Comparison of ENCODE assay signal across 8 mouse cellular contexts in genomic region chr5:128952291-128953195, GRCm38 (mm10). TPM values are rescaled to one million over a fixed set of nuclear protein-coding genes. Genes with fewer than 3 reads are reported as not detected.
A peak's percentile ranks its signal among the peaks of the same experiment; 100 is the strongest.
DNase-seq lines count a peak whose midpoint lies in the region; ATAC-seq and TF ChIP-seq lines count a peak whose summit lies in the region.

No protein-coding gene starts in this region.

- no peak for TF ChIP-seq CTCF in lung, embryonic 14.5 days (IDR thresholded peaks at IDR 0.05; ENCODE audit: low read depth)

- H3K4me2 ChIP-seq in lung, embryonic 14.5 days = peak overlapping the region; percentile 58
- H3K4me2 ChIP-seq in forebrain, embryonic 14.5 days (ENCODE audit: low read length) = peak overlapping the region; percentile 67

- intact Hi-C loops in left cerebral cortex, postnatal 14 days (cut with DNase I) = loop anchor here (2.0 kb wide), 1 partner anchor 138 kb away; no protein-coding TSS in a partner anchor

- under 1% methylated on average over 33 of the region's 35 CpGs for WGBS in lung, embryonic 14.5 days
- WGBS in forebrain, embryonic 14.5 days = 1% methylated on average over 35 of the region's 35 CpGs

- H3K9me3 ChIP-seq in lung, embryonic 14.5 days (ENCODE audit: low read depth, low read length) = no peaks in the 10 kb centered on the region
- no peaks in the 10 kb centered on the region for H3K9me3 ChIP-seq in forebrain, embryonic 14.5 days (replicated peaks; ENCODE audit: control insufficient read depth, low read length)

- H3K27me3 ChIP-seq in lung, embryonic 14.5 days (ENCODE audit: insufficient read depth, low read length) = peaks cover 19% of the 10 kb centered on the region; the same call in 1 of the 2 replicates
- 0 out of 2 replicates have a peak, but pooled peaks cover 3% of the 10 kb centered on the region for H3K27me3 ChIP-seq in forebrain, embryonic 14.5 days (replicated peaks; ENCODE audit: control insufficient read depth, insufficient read depth, low read length)

- H3K27ac ChIP-seq in lung, embryonic 14.5 days (ENCODE audit: low read depth) = no peak overlapping the region
- peak overlapping the region; percentile 53; the same call in 1 of the 2 replicates for H3K27ac ChIP-seq in forebrain, embryonic 14.5 days (ENCODE audit: low read depth, low read length)

- H3K4me1 ChIP-seq in lung, embryonic 14.5 days (ENCODE audit: insufficient read depth) = no peaks in the 10 kb centered on the region
- no peaks in the 10 kb centered on the region for H3K4me1 ChIP-seq in forebrain, embryonic 14.5 days (ENCODE audit: control insufficient read depth, insufficient read depth, low read length)

- peak overlapping the region; percentile 20; the same call in 1 of the 2 replicates for H3K9ac ChIP-seq in lung, embryonic 14.5 days
- peak overlapping the region; percentile 67 for H3K9ac ChIP-seq in forebrain, embryonic 14.5 days (ENCODE audit: low read length)

- ATAC-seq in lung, embryonic 14.5 days (ENCODE audit: insufficient read depth) = 0 out of 2 replicates have a peak, but pooled peaks have one; percentile 31
- ATAC-seq in forebrain, embryonic 14.5 days = peak; percentile 63
- ATAC-seq in monocyte, adult 5-6 weeks (replicated peaks; ENCODE audit: insufficient number of reproducible peaks, low FRiP score, low TSS enrichment, poor library complexity, severe bottlenecking) = no peak

- peak overlapping the region; percentile 26 for H3K4me3 ChIP-seq in lung, embryonic 14.5 days (ENCODE audit: low read depth, low read length)
- H3K4me3 ChIP-seq in forebrain, embryonic 14.5 days (ENCODE audit: low read depth, low read length) = peak overlapping the region; percentile 45

- no peak for DNase-seq in lung, embryonic 14.5 days
- no peak for DNase-seq in lung, postnatal 4 days
- peak; percentile 52 for DNase-seq in forebrain, embryonic 14.5 days (ENCODE audit: low spot score)
- DNase-seq in left cerebral cortex, postnatal 14 days (ENCODE audit: low spot score in 2 of 2) = peak; percentile 66 to 86
- DNase-seq in retina, embryonic 14.5 days (ENCODE audit: low spot score) = peak; percentile 50
- DNase-seq in kidney, postnatal 10 days = no peak
- DNase-seq in adrenal gland, postnatal 25 days = no peak

- no peaks in the 10 kb centered on the region for H3K36me3 ChIP-seq in lung, embryonic 14.5 days (ENCODE audit: insufficient read depth)
- no peaks in the 10 kb centered on the region for H3K36me3 ChIP-seq in forebrain, embryonic 14.5 days (ENCODE audit: control insufficient read depth, insufficient read depth, low read length)

RNA-seq across cellular contexts. Expression of gene Rimbp2, which starts 0.7 kb away (rescaled TPM):
- 0.28 TPM in 1 of 2 replicates, not detected in the other for polyA plus RNA-seq in lung, embryonic 14.5 days (2014; fragmentation: Nextera tagmentation; extraction: Ambion mirVana)
- 2.2 and 3.4 TPM in 2 replicates for polyA plus RNA-seq in forebrain, embryonic 14.5 days (2014; fragmentation: Nextera tagmentation; extraction: Ambion mirVana)
- 100 to 1,000 TPM; 135 to 155 TPM for total RNA-seq in left cerebral cortex, postnatal 14 days (2021)
- total RNA-seq in monocyte, adult 5-6 weeks (2017) = not detected in 3 replicates
- total RNA-seq in adrenal gland, postnatal 25 days (2021) = 5.9 and 7.5 TPM in 2 replicates

RNA-seq across cellular contexts. Expression of gene Stx2, which starts 55.8 kb away (rescaled TPM):
- 27.1 and 28.5 TPM in 2 replicates for polyA plus RNA-seq in lung, embryonic 14.5 days (2014; fragmentation: Nextera tagmentation; extraction: Ambion mirVana)
- 13.9 and 16.9 TPM in 2 replicates for polyA plus RNA-seq in forebrain, embryonic 14.5 days (2014; fragmentation: Nextera tagmentation; extraction: Ambion mirVana)
- total RNA-seq in left cerebral cortex, postnatal 14 days (2021) = 10 to 100 TPM; 23.4 to 23.9 TPM
- total RNA-seq in monocyte, adult 5-6 weeks (2017) = 19.9 to 45.5 TPM (median 22.5 TPM) in 3 replicates
- total RNA-seq in adrenal gland, postnatal 25 days (2021) = 34.1 and 43.9 TPM in 2 replicates

Comparison
In these comparisons a context has a peak if more than half of its experiments do, and no peak if none do; other contexts are left out.
1. DNase-seq: peak in forebrain, embryonic 14.5 days (single experiment), left cerebral cortex, postnatal 14 days (2 of 2) and retina, embryonic 14.5 days (single experiment); none in lung, embryonic 14.5 days (single experiment), lung, postnatal 4 days (0 of 2), kidney, postnatal 10 days (single experiment) and adrenal gland, postnatal 25 days (single experiment).
2. RNA of gene Rimbp2, which starts 0.7 kb away (total RNA-seq): 135 to 155 TPM in left cerebral cortex, postnatal 14 days; 5.9 to 7.5 TPM in adrenal gland, postnatal 25 days and not detected in monocyte, adult 5-6 weeks; every median in the first group is over 10 times any median in the second.